Mouse (Mus musculus) embryonic facial prominence, embryonic 11.5 days (tissue): ENCODE data around the gene Fam208a. TPM values are rescaled to one million over a fixed set of nuclear protein-coding genes. Genes with fewer than 3 reads are reported as not detected.

ENCODE experiments used
- microRNA-seq: library from miRNA; unstranded; fragments of <30 nt; microRNA quantifications from one replicate; pipeline ENCODE4, GENCODE M21; 2016; ENCODE audit warnings: borderline number of aligned reads
- polyA plus RNA-seq: library from polyadenylated mRNA; unstranded; fragments of >200 nt; fragmentation: Nextera tagmentation; extraction: Ambion mirVana; gene quantifications from 2 replicates; pipeline ENCODE4 v1.2.1, GENCODE M21; 2014

Fam208a gene
- polyA plus RNA-seq, 1 experiment from 2014 or later: 9.7 TPM

Small RNA genes within 50 kb of the gene (microRNA-seq; reads per million reads assigned to microRNA genes)
- not detected for gene Gm23633

Other genes with a start within 250 kb of the Fam208a start
- gene Ccdc66, start 79.6 kb downstream of the Fam208a start, polyA plus RNA-seq: 17.0 and 19.4 TPM in 2 replicates
- gene Erc2, start 193.6 kb downstream of the Fam208a start, polyA plus RNA-seq: 5.2 and 7.3 TPM in 2 replicates